Mouse (Mus musculus) ovary, postnatal 10 days (tissue): ENCODE data around the gene Med4.

Experiments
- DNase-seq: peaks from one replicate; pipeline ENCODE4 v3.0.0; 2022; ENCODE audit warnings: low spot score

Gene Med4

DNA sequence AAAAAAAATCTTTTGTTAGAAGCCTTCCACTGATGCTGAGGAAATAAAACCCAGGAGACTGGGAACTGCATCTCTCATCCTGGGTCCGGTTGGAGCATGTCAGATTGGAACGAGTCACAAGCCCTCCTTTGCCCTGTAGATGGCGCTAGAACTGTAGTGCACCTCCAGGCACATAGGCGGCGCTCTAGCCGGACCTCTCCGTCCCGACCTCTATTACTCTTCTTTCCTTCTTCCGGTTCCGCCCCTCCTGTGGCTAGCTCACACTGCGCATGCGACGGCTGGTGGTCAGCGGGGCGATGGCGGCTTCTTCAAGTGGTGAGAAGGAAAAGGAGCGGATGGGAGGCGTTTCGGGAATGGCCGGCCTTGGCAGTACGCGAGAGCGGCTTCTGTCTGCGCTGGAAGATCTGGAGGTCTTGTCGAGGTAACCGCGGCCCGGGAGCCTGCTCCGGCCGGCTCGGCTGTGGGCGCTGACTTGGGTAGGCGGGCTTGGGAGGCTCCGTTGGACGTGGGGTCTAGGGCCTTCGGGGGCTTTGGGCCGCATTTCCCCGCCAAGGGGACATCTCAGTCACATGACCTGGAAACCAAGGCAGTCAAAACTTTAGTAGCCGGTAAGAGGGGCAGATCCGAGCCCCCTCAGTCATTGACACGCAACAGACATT is at the start of gene Med4:
TSS of gene Med4 (plus strand) at position 261 of the 659 bp plus-strand sequence.
- peak; percentile 95 for DNase-seq

DNA sequence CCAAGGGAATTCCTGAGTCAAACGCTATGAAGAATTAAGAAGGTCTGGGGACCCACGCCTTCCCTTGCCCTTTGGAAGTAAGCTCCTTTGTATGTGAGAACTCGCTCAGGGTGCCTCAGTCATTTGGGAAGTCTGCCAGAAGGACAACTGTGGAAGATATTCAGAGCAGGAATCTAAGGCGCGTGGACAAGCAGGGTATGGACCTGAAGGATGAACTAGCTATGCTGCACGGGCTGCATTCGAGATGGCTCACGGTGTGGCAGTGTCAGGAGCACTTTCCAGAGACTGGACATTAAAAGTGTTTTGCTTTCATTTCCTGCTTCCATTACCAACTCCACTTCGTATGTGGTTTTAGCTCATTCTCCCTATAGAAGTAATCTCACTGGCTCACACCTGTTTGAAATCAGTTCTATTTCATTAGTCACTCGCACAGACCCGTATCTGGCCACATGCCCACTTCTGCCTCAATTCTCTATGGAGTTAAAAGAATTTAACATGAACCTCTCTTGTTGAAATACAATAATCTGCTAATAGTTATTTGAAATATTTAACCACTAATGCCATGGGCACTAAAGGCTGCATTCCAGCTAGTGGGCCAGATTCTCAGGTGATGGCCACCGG is 49.2 kb upstream of the Med4 start:
- DNase-seq = no peak

DNA sequence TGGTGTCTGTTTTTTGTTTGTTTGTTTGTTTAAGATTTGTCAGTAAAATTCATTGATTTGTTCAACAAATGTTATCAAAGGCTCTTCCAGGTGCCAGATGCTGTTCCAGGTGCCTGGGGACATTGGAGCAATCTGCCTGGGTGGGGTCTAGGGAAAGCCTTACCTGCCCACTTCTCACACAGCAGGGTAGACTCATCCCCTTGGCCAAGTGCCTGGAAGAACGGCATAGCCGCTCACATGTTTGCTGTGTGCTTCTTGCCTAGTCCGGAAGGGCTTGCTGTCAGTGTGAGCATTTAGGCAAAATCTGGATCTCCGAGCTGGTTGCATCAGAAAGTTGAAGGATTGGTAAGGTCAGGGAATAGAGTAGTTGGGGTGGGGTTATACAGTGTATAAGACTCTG is 47.6 kb upstream of the Med4 start:
- no peak for DNase-seq

DNA sequence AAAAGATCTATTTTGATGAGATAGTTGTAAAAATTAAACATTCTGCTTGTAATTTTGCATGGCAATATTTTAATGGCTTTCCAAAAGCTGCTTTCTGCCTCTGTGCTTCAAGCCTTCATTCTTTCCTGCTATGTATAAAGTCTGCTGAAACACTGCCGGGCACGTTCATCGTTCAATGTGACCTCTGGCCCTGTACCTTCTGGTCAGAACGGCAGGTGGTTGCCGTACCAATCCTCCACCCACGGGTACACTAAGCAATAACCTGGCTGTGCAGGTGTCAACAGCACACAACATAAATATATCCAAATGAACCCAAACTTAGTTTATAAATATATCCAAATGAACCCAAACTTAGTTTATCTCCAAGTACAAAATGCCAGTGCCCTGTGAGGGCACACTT is 42.1 kb upstream of the Med4 start:
- DNase-seq = no peak

DNA sequence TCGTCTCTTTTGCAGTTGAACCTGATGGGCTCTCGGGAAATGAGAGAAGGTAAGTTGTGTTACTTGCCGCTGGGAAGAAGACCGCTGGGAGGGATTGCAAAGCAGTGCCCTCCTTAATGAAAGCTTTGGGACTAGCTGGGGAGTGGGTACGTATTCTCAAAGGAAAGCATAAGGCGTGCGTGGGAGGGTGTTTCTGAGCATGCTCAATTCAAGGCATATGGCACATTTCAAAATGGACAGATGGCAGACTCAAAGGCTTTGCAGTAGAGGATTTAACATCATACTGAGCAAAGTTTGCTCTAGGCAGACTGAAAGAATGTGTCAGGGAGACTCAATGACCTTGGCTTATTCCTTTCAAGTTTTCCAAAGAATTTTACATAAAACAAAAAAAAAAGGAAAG is 40.3 kb upstream of the Med4 start:
- DNase-seq = no peak

DNA sequence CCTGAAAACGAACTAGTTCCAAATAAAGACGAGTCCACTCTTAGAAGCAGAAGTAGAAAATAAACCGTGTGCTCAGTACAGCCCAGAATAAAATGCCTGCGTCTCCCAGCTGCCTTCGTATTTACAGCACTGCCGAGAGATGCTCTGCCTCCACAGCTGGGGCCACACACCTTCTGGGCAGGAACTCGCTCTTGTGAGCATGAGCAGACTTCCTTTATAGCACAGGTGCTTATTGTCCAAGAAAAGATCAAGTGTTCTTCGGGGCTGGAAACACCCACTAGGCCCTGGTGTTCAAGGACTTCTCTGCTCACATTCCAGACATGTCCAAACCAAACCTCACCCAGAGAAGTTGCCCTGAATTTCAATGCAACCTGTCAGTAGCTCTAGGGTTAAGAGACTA is 39.2 kb upstream of the Med4 start:
- DNase-seq = no peak

DNA sequence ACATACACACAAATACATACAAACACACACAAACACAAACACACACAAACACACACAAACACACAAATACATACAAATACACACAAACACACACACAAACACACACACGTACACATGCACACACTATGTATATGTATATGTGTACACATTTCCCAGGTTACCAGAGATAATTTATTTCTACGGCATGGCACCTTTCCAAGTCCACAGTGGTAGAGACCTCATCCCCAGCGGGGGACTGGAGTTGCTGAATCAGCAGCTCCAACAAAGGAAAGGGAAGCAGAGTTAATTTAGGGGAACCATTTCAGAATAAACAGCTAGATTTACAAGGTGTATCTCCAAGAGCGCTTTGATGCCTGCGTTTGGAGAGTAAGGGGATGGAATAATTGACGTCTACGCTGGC is 37.6 kb upstream of the Med4 start:
- DNase-seq = no peak

DNA sequence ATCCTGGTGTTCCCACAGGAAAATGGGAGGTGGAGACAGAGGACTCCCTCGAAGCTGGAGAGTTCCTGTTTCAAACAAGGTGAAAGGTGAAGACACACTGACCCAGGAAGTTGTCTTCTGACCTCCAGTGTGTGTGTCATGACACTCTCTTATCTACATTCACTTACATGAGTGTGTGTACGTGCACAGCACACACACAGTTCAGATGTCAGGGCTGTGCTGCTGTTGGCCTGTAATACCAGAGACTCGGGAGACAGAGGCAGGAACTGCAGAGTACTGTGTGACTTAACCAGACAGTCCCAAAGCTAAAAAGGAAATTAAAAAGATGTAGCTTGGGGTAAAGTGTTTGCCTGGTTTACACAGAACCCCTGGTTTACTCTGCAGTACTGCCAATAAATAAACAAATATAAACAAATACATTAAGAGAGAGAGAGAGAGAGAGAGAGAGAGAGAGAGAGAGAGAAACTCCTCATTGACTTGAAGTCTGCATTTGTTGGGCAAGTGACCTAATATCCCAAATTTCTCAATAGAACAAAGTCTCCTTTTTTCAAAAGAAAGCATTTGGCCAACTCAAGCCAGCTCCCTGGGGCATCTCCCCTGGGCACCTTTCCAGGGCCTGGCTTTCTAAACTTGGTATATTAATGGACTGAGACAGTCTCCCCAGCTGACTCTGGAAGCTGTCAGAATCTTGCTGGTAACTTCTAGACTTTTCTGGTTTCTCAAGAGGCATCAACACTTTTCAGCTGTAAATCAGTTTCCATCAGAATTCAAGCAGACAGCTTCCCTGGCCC is 36.0 kb upstream of the Med4 start:
- DNase-seq = peak; percentile 33

DNA sequence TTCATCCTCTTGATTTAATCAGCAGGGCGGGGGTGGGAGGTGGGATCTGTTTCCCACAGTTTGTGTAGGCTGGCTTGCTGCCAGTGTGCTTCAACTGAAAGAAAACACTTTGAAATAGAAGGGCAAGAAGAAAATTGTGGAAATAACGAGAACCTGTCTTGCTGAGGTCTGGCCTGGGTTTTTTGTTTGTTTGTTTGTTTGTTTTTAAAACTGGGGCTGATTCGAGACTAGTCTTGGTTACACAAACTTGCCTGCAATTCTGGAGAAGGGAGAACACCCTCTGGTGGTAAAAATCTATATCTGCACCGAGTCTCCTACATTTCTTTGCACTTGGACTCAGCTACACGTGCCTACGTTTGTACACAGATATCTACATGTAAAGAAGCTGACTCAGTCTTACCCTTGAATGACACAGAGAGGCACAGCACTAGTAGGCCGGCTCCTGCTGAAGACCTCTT is 35.2 kb upstream of the Med4 start:
- DNase-seq = no peak

DNA sequence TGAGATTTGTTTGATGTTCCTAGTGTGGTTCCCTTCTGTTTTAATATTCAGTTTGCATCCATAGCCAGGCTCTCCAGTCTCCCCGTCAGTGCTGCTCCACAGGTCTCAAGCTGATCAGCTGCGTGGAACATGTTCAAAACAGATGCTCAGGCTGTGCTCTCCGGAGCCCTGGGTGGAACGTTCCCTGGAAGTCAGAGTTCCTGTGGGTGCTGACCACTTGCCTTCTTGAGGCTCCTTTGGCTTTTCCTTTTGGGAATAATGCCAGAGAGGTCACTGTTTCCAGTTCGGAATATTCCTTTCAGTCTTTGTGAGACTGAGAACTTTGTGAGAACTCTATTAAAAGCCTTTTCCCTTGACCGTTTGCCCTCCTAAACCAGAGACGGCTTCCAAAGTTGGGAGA is 34.3 kb upstream of the Med4 start:
- DNase-seq = no peak

DNA sequence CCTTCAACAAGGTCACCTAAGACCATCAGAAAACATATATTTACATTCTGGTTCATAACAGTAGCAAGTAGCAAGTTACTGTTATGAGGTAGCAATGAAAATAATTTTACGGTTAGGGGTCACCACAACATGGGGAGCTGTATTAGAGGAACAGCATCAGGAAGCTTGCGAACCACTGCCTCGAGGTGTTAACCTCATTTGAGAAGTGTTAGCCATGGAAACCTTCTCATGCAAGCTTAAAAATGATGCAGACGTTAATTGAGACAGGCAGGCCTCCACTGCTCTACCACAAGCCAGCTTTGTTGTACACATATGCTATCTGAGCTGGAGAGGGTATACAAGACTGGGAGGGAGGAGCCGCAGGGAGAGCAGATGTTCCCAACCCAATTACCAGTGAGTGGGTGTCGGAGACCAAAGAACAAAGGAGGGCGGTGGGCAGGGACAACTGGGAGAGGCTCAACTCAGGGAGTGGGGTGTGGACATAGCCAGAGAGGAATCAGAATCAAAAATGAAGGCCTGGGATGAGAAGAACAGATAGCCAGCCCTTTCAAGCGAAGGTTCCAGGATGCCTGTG is 33.4 kb upstream of the Med4 start:
- no peak for DNase-seq

DNA sequence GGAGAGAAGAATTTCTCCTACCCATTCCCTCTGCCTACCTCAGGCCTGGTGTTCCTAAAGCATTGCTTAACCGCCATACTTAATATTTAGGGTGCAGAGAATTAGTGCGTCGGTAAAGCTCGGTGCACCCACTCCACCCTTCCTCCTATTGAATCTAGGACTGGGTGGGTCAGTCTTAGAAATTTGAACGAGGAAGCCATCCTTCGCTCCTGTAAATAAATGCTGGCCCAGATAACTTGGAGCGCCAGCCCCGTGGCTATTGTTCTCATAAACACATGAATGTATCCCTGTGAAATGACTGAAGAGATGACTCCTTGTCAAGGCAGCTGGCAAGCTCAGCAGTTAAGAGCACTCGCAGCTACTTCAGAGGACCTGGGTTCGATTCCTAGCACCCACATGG is 32.7 kb upstream of the Med4 start:
- DNase-seq = no peak

DNA sequence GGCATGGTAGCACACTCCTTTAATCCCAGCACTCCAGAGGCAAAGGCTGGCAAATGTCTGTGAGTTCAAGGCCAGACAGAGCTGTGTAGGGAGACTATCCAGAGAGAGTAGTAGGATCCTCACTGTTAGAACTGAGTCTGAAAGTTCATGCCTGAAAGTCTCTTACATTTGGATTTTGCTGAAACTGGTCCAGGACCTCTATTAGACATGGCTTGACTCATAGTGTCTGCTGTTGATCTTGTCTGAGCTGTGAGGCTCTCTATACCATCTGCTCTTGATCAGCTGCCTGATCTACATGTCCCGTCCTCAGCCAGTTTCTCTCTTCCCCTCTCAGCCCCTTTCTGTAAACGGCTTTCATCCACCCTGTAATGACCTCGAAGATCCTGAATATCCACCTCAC is 31.5 kb upstream of the Med4 start:
- DNase-seq = no peak

DNA sequence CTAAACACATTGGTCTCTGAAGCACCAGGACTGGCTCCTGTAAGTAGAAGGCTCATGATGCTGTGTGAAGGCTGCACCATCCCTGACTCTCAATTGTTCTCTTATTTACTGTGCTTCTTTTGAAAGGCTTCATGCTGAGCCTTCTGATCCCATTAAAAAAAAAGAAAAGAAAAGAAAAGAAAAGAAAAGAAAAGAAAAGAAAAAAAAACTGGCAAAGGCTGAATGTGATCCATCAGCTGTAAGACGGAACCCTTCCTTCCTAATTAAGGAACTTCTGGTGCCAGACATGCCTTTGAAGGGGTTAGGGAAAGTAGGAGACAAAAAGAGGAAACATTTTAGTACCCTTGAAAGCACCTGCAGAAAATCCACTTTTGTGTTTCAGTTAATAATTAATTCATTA is 30.1 kb upstream of the Med4 start:
- DNase-seq = no peak

DNA sequence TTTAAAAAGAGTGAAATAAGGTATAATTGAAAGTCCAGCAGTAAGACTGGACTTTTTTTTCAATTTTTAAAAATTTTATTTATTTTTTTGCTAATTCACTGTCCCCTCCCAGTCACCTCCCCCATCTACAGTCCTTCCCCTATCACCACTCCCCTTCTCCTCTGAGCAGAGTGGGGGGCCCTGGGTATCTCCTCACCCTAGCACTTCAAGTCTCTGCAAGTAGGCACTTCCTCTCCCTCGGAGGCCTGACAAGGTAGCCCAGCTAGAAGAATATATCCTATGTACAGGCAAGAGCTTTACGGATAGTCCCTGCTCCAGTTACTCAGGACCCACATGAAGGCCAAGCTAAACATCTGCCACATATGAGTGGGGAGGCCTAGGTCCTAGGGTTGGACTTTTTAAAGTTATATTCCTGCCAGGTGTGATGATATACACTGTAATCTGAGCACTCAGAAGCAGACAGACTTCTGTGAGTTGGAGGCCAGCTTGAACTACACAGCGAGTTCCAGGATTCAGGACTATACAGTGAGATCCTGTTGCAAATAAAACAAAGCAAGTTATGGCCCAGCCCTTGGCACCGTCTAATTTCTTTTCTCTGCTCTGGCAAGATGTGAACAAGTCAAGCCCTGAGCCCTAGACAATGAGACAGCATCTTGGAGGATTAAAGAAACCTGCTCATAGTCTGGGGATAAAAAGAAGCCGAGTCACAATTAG is 26.2 kb upstream of the Med4 start:
- DNase-seq = no peak

DNA sequence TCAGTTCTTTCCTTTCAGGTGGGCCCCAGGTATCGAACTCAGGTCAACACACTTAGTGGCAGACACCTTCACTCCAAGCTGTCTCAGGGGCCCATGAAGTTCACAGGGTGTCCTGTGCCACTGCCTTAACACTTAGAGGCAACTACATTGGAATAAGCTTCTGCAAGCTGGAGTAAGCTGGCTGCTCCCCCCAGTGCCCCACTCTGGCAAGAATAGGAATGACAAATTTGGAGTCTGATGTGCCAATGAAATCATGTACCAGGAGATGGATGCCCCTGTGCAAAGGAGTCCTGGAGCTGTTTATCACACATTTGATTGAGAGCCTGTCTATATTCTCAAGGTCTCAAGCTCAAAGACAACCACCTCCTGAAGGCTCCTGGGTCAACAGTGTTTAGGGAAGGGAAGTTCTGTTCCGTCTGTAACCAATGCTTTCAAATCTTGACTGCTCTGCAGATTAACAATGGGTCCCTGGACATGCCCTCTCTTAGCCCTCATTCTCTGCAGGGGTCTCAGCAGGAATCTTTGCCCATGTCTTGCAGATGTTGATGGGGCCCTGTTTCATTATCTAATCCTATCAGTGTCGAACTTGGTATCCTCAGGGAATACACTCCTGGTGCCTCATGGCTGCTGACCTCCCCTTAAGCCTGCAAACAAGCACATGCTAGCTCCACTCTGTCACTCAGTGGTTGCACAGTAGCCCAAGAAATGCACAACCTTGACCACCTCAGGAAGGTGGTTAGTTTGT is 25.3 kb upstream of the Med4 start:
- no peak for DNase-seq

DNA sequence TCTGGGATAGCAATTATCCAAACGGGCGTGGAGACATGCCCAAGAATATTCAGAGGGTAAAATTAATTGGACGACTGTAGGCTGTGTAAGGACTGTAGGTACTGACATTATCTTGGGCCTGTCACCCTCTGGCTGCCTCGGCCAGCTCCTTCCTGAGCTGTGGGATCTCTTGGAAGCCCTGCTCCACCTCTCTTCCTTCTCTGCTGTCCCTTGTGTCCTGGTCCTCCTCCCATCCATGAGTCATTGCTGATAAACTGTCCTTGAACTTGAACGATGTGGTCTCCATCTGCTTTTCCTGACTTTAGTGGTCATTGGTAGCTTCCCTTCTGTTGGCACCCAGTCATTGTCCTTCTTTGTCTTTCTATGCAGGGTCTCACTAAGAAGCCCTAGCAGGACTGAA is 23.2 kb upstream of the Med4 start:
- no peak for DNase-seq

DNA sequence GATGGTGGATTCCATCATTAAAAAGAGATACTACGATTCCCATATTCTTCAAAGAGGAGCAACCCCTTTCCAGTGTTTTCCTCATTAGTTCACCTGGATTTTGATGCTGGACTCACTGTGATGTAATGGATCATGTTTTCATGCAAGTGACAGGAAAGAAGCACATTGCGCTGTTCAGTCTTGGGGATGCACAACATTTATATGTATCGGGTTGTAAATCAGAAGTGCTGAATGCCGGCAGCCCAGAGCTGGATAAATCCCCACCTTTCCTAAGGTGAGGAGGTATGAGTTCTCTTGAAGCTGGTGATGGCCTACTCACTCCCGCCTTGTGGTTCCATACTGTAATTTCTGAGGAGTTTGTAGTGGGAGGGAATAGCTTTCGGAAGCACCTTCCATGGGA is 16.5 kb upstream of the Med4 start:
- DNase-seq = no peak

DNA sequence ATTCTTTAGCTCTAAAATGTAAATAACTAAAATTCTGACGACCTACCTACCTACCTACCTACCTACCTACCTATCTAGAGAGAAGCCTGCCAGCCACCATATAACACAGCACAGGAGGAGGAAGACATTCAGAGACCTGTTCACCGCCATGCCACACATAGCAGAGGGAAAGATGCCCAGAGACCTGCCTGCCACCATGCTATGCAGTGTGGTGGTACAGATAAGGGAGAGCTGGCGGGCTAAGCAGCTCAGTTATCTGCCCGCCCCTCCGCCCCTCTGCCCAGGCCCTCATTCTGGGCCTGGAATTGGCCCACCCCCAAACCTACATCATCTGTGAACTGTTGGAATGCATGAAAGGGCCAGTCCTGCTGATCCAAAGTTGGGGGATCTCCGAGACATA is 15.7 kb upstream of the Med4 start:
- DNase-seq = no peak

DNA sequence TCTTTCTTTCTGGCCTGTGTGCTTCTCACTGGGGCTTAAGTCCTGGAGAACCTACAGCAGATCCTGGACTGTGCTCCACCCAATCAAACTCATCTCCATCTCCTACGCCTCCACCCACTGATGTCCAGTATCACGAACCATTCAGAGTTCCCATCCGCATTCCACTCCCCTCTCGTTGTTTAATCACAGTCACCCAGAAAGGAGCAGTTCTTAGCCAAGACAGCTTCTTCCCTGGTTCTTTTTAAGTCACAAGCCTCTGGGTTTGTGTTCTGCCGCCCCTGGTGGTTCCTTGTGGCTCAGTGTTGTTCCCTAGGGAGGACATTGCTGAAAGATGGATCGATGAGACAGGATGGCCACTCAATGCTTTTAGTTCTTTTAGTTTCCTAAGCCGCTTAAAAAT is 14.1 kb upstream of the Med4 start:
- DNase-seq = no peak

DNA sequence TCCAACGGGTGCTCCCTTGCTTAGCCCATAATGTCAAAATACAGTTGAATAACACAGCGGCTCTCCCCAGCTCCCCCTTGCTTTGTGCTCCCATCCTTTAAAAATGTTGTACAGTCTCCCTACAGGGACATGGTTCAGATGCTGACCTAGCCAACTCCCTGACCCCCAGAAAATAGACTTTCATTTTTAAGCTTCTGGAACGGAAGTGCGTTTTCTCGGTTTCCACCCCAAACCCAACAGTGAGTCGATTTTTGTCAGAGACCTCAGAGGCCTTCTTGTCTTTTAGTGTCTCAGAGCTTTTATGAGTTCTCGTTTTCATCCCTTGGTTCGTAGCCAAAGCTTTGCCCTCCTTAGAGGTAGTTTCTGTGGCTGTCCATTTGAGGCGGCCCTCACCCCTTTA is 8.5 kb upstream of the Med4 start:
- no peak for DNase-seq

DNA sequence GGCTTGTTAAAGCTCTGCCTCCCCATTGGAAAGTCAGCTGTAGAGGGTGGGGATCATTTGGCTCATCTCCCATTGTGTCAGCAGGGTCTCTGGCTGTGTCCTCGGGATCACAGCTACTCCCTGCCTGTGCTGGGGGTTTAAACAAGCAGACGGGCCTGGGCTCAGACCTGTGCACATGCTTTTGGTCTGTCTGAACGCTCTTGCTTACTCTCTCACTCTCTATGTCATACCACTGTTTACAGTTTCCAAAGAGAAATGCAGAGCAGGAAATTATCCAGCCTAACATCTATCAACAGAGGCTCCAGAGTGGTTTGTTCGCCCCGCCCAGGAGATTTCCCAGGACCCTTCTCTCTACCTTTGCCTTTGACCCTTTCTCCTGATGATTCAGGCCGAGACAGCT is 8.1 kb upstream of the Med4 start:
- no peak for DNase-seq
